Mouse (Mus musculus) ovary, adult 18-20 months (tissue): ENCODE results near the gene Pbld2.
A peak's percentile ranks its signal among the peaks of the same experiment; 100 is the strongest.

Source experiments
- DNase-seq: peaks from one replicate; pipeline ENCODE4 v3.0.0; 2022; ENCODE audit warnings: low spot score, mixed read lengths

Gene Pbld2

DNA sequence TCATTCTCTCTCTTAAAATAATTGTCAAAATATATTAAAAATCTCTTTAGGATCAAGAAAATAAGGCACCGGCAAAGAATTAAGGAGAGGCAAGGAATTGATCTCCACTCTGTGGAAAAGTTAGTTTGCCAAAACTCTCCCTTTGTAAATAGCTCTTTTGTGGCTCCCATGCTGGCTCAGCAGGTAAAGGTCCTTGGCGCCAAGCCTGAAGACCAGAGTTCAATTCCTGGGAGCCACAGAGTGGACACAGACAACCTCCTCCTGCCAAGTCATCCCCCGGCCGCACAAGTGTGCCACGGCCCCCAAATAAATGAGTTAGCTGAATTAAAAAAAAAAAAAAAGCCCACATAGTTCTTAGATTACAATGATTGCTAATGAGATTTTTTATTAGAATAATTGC, 38.6 kb downstream of the Pbld2 start:
- DNase-seq = no peak

DNA sequence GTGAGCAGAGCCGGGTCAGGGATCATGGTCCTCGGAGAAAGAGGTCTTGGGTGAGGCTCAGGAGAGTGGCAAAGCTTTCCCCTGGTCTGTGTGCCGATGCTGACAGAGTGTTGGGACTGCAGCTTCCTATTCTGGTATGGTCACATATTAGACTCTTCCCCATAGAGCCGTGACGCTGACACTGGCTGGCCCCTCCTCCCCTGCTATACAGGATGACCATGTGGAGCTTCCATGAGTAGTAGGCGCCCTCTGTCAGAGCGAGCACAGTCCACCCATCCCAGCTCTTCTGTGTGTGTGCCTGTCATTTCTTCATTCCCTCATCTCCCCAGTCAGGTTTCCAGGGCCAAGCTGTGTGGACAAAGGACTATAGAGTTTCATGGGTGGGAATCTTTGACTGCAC, 39.2 kb downstream of the Pbld2 start:
- no peak for DNase-seq

DNA sequence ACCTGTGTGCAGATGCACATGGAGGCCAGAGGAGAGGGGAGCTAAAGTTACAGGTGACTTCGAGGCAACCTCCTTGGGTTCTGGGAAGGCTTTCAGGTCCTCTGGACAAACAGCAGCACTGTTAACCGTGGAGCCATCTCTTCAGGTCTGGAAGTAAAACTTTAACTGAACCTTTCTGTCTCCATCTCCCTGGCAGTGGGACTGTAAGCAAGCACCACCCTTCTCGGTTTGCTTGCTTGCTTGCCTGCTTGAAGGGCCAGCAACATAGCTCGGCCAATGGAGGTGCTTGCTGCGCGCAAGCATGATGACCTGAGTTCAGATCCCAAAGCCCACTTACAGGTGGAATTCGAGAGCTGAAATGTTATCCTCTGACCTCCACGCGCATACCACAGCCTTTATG, 40.4 kb downstream of the Pbld2 start:
- DNase-seq = no peak

DNA sequence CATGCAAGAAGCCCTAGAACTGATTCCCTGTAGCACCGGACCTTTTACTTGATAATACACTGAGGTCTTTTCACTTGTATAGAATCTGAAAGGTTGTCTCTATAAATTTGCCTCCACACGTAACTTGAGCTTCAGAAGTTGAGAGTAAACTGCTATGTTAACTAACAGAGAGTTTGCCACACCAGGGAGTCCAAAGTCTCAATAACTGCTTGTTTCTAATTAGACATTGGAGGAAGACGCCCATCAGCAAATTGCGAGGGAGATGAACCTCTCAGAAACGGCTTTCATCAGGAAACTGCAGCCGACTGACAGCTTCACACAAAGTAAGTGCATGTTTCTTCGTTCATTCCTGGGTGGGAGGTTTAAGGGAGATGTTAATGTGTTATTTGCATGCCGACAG, 41.4 kb downstream of the Pbld2 start:
- DNase-seq = no peak

DNA sequence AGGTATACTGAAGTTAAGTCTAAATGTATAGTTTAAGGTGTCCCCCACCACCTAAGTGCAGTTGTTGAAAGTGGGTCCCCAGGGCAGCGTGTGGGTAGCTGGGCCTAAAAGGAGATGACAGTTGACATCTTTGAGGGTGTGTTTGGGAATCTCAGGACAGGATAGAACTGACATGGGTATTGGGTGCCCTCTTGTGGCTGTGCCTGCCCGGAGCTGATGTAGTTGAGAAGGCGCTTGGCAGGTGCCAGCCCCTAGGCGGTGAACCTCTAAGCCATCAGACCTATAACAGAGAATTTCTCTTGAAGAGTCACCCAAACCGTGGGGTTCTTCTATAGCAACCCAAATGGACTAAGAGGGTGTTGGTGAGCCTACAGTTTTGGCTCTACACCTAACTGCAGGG, 41.9 kb downstream of the Pbld2 start:
- peak; percentile 49 for DNase-seq

DNA sequence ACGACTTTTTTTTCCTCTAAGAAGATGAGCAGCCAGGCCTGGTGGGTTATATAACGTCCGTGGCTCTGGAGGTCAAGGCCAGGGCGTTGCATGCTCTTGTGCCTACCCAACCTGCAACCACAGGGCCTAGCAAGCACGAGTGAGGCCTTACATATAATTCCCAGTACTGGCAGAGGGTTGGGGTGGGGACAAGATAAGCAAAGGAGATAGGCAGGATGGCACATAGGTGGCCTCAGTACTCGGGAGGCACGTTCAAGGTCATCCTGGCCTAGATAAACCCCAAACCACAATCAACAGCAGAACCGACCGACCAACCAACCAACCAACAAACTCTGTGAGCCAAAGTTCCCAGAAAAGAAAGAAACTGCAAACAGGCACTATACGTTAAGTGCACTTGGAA, 62.2 kb downstream of the Pbld2 start:
- peak; percentile 15 for DNase-seq

DNA sequence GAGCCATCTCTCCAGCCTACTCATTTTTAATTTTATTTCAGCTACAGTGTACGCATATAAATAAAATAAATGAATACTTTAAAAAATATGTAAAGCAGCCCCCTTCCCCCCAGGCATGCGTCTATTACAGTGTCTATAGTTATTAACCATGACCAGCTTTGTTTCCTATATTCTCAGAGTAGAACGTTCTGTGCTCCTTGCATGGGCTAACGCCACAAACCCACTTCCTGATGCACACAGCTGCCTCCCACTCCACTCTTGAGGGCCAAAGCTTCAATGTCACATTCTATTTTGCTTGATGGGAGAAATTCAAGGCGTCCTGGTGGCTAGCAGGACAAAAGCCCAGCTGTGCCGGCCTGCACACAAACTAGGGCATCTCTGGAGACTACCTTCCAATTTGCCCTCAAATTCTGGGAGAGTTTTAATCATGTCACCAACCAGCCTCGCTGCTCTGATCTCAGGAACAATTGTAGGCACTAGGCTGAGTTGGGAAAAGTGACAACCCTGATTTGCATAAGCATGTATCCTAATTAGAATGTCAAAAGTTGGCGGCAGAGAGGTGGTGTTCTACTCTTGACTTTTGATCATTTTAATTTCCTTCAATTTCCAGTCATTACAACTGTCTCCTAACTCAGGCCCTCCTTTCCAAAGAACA, 65.1 kb downstream of the Pbld2 start:
- DNase-seq = no peak

DNA sequence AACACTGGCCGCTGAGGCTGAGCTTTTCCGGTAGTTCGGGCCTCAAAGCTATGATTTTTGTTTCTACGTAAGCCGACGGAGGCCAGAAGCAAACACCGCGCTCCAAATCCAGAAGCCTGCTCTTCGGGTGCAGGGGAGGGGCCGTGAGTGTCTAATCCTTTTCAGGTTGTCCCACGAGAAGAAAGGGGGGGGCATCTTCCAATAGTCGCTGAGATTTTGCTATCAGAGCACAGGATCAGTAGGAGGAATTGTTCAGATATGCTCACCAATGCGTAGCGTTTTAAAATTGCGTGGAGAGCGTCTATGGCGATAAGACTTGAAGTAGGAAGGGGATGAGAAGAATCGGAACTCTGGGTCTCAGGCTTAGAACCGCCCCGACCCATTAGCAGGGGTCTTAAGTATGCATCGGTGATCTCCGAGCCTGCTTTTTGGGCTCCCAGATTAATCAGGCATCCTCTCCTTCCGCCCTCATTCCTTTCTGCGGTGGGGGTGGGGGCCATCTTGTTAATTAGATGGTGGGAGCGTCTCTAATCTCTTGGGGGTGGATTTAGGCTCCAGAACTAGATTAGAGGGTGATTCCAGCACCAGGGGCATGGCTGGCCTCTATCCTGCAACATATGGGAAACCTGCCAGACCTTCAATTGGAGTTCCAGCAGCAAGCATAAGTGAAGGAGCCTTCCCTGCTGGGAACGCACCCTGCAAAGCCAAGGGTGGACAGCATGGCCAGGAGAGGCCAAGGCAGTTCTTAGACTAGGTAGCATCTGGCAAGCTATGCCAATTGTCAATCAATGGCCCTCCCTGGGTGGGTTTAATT, 65.8 kb downstream of the Pbld2 start:
- DNase-seq = no peak

DNA sequence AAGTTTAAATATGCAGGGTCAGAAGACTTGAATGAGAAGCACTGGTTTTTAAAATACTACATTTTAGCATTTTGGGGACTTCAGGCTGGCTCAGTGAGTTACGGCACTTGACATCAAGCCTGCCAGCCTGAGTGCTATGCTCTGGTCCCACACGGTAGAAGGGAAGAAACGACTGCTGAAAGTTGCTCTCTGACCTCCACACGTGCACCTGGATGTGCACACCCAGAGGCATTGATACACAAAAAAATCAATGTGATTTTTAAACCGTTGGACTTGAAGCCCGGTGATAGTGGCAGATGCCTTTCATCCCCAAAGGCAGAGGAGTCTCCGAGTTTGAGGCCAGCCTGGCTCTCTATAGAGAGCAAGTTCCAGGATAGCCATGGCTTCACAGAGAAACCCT, 67.8 kb downstream of the Pbld2 start:
- no peak for DNase-seq

DNA sequence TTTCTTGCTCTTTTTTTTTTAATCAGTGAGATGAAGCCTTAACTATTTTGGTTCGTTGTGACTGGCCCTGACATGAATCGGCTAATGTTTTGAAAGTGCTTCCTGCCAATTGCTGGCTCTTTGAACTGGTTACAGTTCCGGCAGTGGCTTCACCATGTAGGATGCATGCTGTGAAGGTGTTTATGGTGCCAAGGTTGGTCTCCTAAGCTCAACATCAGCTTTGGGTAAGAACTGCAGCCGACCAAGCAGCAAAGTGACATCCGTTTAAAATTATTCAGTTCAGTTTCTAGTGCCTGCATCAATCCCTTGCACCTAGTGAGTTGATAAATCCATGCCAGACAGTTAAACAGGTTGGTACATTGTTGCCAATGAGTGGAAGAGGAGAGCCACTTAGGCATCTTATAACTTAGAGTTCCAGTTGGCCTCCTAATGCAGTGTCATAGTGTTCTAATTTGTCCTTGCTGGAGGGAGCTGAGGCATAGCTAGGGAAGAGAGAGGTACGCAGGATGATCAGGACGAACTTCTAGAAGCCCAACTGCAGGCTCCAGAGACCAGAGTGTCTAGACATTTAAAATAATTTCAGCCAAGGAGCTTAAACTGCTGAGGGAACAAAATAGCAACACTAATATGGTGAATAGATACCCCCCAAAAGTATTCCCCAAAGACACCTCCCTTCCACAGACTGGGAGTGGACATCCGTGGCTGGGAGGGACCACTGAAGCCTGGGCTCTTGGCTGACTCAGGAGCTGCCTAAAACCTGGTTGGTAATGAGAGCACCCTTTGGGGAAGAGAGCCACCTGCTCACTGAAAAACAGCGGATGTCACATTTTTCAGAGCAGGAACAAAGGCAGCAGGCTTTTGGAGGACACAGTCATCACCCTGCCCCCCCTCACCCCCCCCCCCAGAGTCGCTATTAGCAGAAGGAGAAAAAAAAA, 68.8 kb downstream of the Pbld2 start:
- no peak for DNase-seq

DNA sequence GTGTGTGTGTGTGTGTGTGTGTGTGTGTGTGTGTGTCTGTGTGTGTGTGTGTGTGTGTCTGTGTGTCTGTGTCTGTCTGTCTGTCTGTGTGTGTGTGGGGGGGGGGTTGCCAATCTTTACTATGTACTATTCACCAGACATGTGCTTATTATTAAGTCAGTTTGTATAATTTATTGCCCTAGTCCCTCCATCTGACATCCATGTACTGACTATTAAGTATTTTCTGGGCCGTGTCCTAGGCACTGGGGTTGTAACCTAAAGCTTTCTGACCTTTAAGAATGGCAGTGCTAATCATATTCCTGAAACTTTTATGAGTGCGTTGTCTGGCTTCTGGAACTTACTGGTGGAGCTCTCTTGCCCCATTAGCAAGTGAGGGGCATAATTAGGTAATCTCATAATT, 72.6 kb downstream of the Pbld2 start:
- DNase-seq = no peak

DNA sequence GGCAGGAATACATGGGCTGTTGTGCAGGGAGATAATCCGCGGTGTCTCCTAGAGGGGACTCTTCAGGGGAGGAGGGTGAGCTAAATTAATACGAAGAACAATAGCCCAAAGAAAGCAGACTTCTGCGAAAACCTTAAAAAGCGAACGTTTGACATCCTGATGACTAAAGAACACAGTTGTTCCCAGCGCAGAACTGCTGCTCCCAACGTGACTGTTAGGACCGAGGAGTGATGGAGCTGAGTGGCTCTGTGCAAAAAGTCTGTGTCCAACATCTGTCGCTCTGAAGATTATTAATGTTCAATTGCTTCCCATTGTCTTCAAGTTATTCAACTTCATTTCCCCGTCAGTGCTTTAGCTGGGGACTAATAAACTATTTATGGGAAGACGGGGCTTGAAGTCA, 74.1 kb downstream of the Pbld2 start:
- DNase-seq = no peak

DNA sequence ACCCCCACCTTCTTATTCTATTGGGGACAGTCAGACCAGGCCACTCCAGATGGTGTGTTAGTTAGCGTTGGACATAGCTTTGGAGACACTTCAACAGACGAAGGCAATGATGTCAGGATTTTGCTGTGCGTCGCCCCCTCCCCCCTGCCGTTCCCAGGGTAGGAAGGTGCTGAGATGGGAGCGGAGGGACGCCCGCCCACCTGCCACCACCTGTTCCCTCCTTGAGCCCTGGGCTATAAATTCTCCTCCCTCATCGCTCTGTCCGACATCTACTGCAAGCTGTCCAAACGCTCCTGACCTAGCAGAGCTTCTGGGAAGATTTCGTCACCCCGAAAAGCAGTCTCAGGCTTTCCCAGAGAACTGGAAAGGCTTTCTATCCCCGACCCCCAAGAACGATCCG, 75.4 kb downstream of the Pbld2 start, which contains the start of gene Atoh7:
TSS of gene Atoh7 (plus strand) at position 131 of the 400 bp plus-strand sequence.
- DNase-seq = no peak

DNA sequence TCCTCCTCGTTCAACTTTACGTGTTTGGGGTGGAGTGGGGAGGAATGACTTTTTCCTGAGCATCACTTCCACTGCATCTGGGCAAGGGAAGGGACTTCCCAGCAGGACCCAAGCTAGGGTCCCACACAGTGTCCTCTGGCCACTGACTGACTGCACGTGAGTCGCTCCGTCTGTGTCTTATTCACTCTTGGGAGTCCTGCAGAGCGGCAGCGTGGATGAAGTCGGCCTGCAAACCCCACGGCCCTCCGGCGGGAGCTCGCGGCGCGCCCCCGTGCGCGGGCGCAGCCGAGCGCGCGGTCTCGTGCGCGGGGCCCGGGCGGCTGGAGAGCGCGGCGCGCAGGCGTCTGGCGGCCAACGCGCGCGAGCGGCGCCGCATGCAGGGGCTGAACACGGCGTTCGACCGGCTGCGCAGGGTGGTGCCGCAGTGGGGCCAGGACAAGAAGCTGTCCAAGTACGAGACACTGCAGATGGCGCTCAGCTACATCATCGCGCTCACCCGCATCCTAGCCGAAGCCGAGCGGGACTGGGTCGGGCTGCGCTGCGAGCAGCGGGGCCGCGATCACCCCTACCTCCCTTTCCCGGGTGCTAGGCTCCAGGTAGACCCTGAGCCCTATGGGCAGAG, 75.9 kb downstream of the Pbld2 start:
- DNase-seq = peak; percentile 29

DNA sequence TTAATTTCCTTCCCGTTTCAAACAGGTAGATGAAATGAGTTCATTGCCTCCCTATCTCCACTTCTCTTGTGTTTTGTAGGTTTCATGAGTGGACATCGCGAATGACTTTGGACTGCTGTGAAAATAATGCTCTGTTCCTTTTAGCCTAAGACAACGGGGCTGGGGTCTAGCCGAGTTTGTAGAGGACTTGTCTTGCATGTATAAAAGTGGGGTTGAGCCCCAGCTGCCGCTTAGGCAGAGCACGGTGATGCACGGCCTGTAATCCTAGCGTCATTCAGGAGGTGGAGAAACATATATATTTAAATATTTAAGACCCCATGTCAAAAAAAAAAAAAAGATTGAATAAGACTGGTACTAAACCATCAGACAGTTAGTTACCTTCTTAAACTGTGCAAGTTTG, 76.5 kb downstream of the Pbld2 start:
- no peak for DNase-seq
